ENCODE assay signal across 17 mouse cellular contexts in the genomic region with DNA sequence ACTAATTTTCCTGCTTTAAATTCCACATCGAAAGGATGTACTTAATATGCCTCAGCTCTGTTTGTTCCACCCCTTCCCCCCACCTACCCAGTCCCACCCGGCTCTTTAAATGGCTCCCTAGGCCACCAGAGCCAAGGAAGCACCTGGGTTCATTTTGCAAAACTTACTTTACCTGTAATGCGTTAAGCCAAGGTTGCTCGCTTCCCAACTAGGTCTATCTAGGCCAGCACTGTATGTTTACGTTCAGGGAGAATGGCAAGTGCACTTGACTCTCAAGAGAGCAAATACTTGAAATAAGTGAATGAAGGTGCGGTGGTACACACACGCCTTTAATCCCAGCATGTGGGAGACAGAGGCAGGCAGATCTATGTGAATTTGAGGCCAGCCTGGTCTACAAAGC.
DNase-seq lines count a peak whose midpoint lies in the region; ATAC-seq and TF ChIP-seq lines count a peak whose summit lies in the region.
"Had no signal": no experiment of that assay in that cellular context is flagged by ENCODE, and none has a peak within 500 bp of the region (broad histone marks: within the 10 kb centered on the region; RNA-seq: fewer than 3 reads in every experiment).

No protein-coding gene starts in this region.

- no peaks in the 10 kb centered on the region for H3K9me3 ChIP-seq in midbrain, embryonic 15.5 days
- no peaks in the 10 kb centered on the region for H3K9me3 ChIP-seq in midbrain, embryonic 11.5 days (ENCODE audit: control insufficient read depth, low read length)
- no peaks in the 10 kb centered on the region for H3K9me3 ChIP-seq in lung, postnatal 0 days (ENCODE audit: low read length)
- H3K9me3 ChIP-seq in midbrain, embryonic 16.5 days (replicated peaks; ENCODE audit: control insufficient read depth, low read length, poor library complexity, severe bottlenecking): no peaks in the 10 kb centered on the region
- H3K9me3 ChIP-seq: forebrain, embryonic 13.5 days; heart, embryonic 10.5 days; kidney, embryonic 15.5 days had no signal

- WGBS in midbrain, embryonic 15.5 days: 86% methylated on average over 7 of the region's 7 CpGs
- WGBS in midbrain, embryonic 11.5 days: 95% methylated on average over 7 of the region's 7 CpGs
- 56% methylated on average over 7 of the region's 7 CpGs for WGBS in lung, postnatal 0 days
- 91% methylated on average over 7 of the region's 7 CpGs for WGBS in midbrain, embryonic 16.5 days

- no peak overlapping the region for H3K4me3 ChIP-seq in midbrain, embryonic 15.5 days
- no peak overlapping the region for H3K4me3 ChIP-seq in midbrain, embryonic 11.5 days (ENCODE audit: low read depth, low read length)
- H3K4me3 ChIP-seq in lung, postnatal 0 days (ENCODE audit: low read depth, low read length): no peak overlapping the region
- no peak overlapping the region for H3K4me3 ChIP-seq in midbrain, embryonic 16.5 days (ENCODE audit: low read depth, low read length)
- H3K4me3 ChIP-seq: forebrain, embryonic 13.5 days; heart, embryonic 10.5 days; kidney, embryonic 15.5 days had no signal

- peaks cover 20% of the 10 kb centered on the region for H3K4me1 ChIP-seq in midbrain, embryonic 15.5 days
- peaks cover 14% of the 10 kb centered on the region for H3K4me1 ChIP-seq in midbrain, embryonic 11.5 days (ENCODE audit: control insufficient read depth, insufficient read depth, low read length)
- peaks cover 11% of the 10 kb centered on the region; the same call in 1 of the 2 replicates for H3K4me1 ChIP-seq in lung, postnatal 0 days (ENCODE audit: insufficient read depth, low read depth, low read length)
- peaks cover 24% of the 10 kb centered on the region for H3K4me1 ChIP-seq in midbrain, embryonic 16.5 days (ENCODE audit: control insufficient read depth, insufficient read depth, low read length)

- TF ChIP-seq EP300 in lung, postnatal 0 days (IDR thresholded peaks at IDR 0.05): peak; percentile 82

- H3K27ac ChIP-seq in midbrain, embryonic 15.5 days: peak overlapping the region; percentile 100; the same call in 1 of the 2 replicates
- H3K27ac ChIP-seq in midbrain, embryonic 11.5 days (ENCODE audit: low read depth, low read length): no peak overlapping the region
- peak overlapping the region; percentile 95 for H3K27ac ChIP-seq in lung, postnatal 0 days (ENCODE audit: low read length)
- H3K27ac ChIP-seq in midbrain, embryonic 16.5 days (ENCODE audit: low read length): peak overlapping the region; percentile 100
- H3K27ac ChIP-seq: heart, embryonic 10.5 days; liver, embryonic 14.5 days had no signal

- TF ChIP-seq CTCF in lung, postnatal 0 days (IDR thresholded peaks at IDR 0.05): no peak

- no peaks in the 10 kb centered on the region for H3K27me3 ChIP-seq in midbrain, embryonic 15.5 days (replicated peaks)
- H3K27me3 ChIP-seq in midbrain, embryonic 11.5 days (ENCODE audit: control insufficient read depth, insufficient read depth, low read length): no peaks in the 10 kb centered on the region
- H3K27me3 ChIP-seq in lung, postnatal 0 days (replicated peaks; ENCODE audit: insufficient read depth, low read length): no peaks in the 10 kb centered on the region
- no peaks in the 10 kb centered on the region for H3K27me3 ChIP-seq in midbrain, embryonic 16.5 days (ENCODE audit: control insufficient read depth, insufficient read depth, low read depth, low read length)
- H3K27me3 ChIP-seq: forebrain, embryonic 13.5 days; kidney, embryonic 15.5 days had no signal

- DNase-seq in heart, adult 11 months: peak; percentile 85
- no peak for DNase-seq in heart, adult 8-10 months (ENCODE audit: low spot score)
- no peak for DNase-seq in midbrain, embryonic 11.5 days (ENCODE audit: low spot score, missing footprints)
- peak; percentile 91 for DNase-seq in lung, postnatal 0 days (ENCODE audit: low spot score)
- no peak for DNase-seq in ovary, postnatal 36 days (ENCODE audit: low spot score)
- no peak for DNase-seq in Muller cell, postnatal 12 days (ENCODE audit: inconsistent ontology term)
- DNase-seq: adrenal gland, adult 2 months; heart, postnatal 4 days; kidney, postnatal 36 days; right cerebral cortex, postnatal 14 days had no signal

- H3K9ac ChIP-seq in midbrain, embryonic 15.5 days: no peak overlapping the region
- H3K9ac ChIP-seq in midbrain, embryonic 11.5 days (ENCODE audit: low read length): no peak overlapping the region
- H3K9ac ChIP-seq in lung, postnatal 0 days (replicated peaks; ENCODE audit: low read depth): no peak overlapping the region
- no peak overlapping the region for H3K9ac ChIP-seq in midbrain, embryonic 16.5 days (ENCODE audit: low read depth, low read length)
- H3K9ac ChIP-seq: kidney, embryonic 15.5 days; liver, embryonic 14.5 days had no signal

- ATAC-seq in midbrain, embryonic 15.5 days (replicated peaks): no peak
- ATAC-seq in midbrain, embryonic 11.5 days (ENCODE audit: low FRiP score): no peak
- peak; percentile 78 for ATAC-seq in lung, postnatal 0 days
- ATAC-seq in midbrain, embryonic 16.5 days: no peak
- ATAC-seq: forebrain, embryonic 13.5 days; intestine, postnatal 0 days had no signal

- no peak overlapping the region for H3K4me2 ChIP-seq in midbrain, embryonic 15.5 days
- no peak overlapping the region for H3K4me2 ChIP-seq in midbrain, embryonic 11.5 days
- H3K4me2 ChIP-seq in lung, postnatal 0 days (replicated peaks; ENCODE audit: low read depth, low read length): no peak overlapping the region
- no peak overlapping the region for H3K4me2 ChIP-seq in midbrain, embryonic 16.5 days (ENCODE audit: low read length)
- H3K4me2 ChIP-seq: forebrain, embryonic 13.5 days; kidney, embryonic 15.5 days had no signal

- no peaks in the 10 kb centered on the region for H3K36me3 ChIP-seq in midbrain, embryonic 15.5 days (replicated peaks)
- no peaks in the 10 kb centered on the region for H3K36me3 ChIP-seq in midbrain, embryonic 11.5 days (ENCODE audit: control insufficient read depth, insufficient read depth, low read length)
- no peaks in the 10 kb centered on the region for H3K36me3 ChIP-seq in lung, postnatal 0 days (ENCODE audit: insufficient read depth, low read length)
- H3K36me3 ChIP-seq in midbrain, embryonic 16.5 days (ENCODE audit: control insufficient read depth, insufficient read depth, low read length): no peaks in the 10 kb centered on the region
- H3K36me3 ChIP-seq: heart, embryonic 10.5 days; kidney, embryonic 15.5 days had no signal

Comparison
In these comparisons a context has a peak if more than half of its experiments do, and no peak if none do; other contexts are left out.
1. DNase-seq: peak in heart, adult 11 months (single experiment) and lung, postnatal 0 days (single experiment); none in heart, adult 8-10 months (single experiment), midbrain, embryonic 11.5 days (single experiment), ovary, postnatal 36 days (single experiment) and Muller cell, postnatal 12 days (single experiment).